Mouse (Mus musculus): ENCODE results near the gene Braf.

DNA sequence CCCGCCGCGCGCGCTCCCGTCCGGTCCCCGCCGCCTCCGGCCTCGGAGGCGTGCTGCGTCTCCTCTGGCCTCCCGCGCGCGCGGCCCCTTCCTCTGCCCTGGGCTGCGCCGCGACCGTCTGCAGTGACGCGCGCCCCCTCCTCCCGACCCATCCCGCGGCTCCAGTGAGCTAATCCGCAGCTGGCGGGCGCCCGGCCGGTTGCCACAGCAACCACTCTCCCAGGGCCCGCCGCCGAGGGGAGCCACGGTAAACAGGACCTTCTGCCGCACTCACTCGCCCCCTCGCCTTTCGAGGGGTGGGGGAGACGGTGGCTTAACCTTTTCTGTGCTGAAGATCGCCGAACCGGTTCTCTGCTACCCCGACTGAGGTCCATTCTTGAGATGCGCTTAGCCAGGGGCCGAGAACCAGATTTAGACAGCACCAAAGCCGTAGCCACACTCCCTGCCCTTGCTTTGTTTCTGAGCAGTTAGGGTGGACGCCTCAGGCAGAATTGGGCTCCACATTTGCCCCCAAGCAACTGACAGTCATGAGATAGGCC is 167.5 kb downstream of the Braf start, which contains the start of gene Dennd2a:
- TF ChIP-seq POLR2A (IDR thresholded peaks at IDR 0.05; ENCODE audit: low read depth, low read length) (no peak; the same call in 1 of the 2 replicates), CTCF (IDR thresholded peaks at IDR 0.05; ENCODE audit: extremely low read depth, insufficient read length, insufficient replicate concordance, low read depth, low read length) (no peak)
